Mouse (Mus musculus): Measurements from ENCODE around the gene Hs3st6. TPM values are rescaled to one million over a fixed set of nuclear protein-coding genes. Genes with fewer than 3 reads are reported as not detected.

Gene Hs3st6
- total RNA-seq, 1 experiment from 2014 or later, result not detected

GRCm38 (mm10) chr17:24724184-24724583 lies 28.6 kb upstream of the Hs3st6 start, which contains the start of gene Ndufb10:
TSS of gene Ndufb10 (minus strand) at chr17:24724478.
- ATAC-seq (replicated peaks in 1 of 2; ENCODE audit: insufficient read depth in 1 of 2, low FRiP score in 2 of 2, low TSS enrichment in 1 of 2, low read depth in 1 of 2, poor library complexity in 2 of 2, severe bottlenecking in 2 of 2), result peak; percentile 75 to 76

GRCm38 (mm10) chr17:24725637-24726390 lies 27.0 kb upstream of the Hs3st6 start:
- ATAC-seq (replicated peaks in 1 of 2; ENCODE audit: insufficient read depth in 1 of 2, low FRiP score in 2 of 2, low TSS enrichment in 1 of 2, low read depth in 1 of 2, poor library complexity in 2 of 2, severe bottlenecking in 2 of 2), result no peak

DNA sequence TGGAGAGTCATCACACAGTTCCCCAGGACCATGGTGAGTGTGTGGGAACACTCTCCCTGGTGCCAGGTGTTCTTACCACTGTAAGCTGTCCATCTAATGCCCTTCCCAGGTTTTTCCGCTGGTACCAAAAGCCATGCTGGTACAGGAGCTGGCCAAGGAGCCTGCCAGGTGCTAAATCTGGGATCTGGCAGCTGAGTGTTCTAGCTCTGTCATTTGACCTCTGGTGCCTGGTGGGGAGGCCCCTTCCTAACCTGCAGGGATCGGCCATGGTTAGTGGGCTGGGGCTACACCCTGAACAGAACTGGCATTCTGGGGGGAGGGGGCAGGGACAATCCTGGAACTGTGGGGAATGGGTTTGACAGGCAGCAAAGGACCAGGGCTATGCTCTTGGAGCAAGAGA lies 25.2 kb upstream of the Hs3st6 start, which contains the start of gene Rpl3l:
Gene Rpl3l (plus strand): TSS at position 203 of the 400 bp plus-strand sequence.
- ATAC-seq (replicated peaks in 1 of 2; ENCODE audit: insufficient read depth in 1 of 2, low FRiP score in 2 of 2, low TSS enrichment in 1 of 2, low read depth in 1 of 2, poor library complexity in 2 of 2, severe bottlenecking in 2 of 2), result no peak

DNA sequence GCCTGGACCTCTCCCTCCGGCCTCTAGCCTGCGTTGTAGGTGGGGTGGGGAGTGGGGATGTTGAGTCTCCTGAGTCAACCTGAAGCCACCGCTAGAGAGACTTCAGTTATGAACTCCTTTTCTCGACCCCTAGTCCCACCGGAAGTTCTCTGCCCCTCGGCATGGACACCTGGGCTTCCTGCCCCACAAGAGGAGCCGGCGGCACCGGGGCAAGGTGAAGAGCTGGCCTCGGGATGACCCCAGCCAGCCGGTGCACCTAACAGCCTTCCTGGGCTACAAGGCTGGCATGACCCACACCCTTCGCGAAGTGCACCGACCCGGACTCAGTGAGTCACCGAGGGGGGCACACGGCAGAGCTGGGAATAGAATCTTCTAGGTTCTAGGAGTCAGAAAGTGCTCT lies 24.6 kb upstream of the Hs3st6 start:
- no peak for ATAC-seq (replicated peaks in 1 of 2; ENCODE audit: insufficient read depth in 1 of 2, low FRiP score in 2 of 2, low TSS enrichment in 1 of 2, low read depth in 1 of 2, poor library complexity in 2 of 2, severe bottlenecking in 2 of 2)

DNA sequence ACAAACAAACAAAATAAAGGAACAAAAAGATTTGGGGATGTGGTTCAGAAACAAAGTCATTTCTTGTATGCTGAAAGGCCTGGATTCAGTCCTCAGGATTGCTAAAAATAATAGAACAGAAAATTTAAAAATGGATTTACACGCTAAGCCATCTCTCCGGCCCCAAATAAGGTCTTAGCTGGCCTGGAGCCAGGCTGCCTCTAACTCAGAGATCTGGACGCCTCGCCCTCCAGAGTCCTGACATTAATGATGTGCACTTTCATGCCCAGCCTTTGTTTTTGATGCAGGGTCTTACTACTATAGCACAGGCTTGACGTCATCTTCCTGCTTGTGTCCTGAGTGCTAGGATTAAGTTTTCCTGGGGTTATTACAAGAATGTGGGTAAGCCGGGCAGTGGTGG lies 23.7 kb upstream of the Hs3st6 start:
- no peak for ATAC-seq (replicated peaks in 1 of 2; ENCODE audit: insufficient read depth in 1 of 2, low FRiP score in 2 of 2, low TSS enrichment in 1 of 2, low read depth in 1 of 2, poor library complexity in 2 of 2, severe bottlenecking in 2 of 2)

- no peak for ATAC-seq (replicated peaks in 1 of 2; ENCODE audit: insufficient read depth in 1 of 2, low FRiP score in 2 of 2, low TSS enrichment in 1 of 2, low read depth in 1 of 2, poor library complexity in 2 of 2, severe bottlenecking in 2 of 2)
Observed at GRCm38 (mm10) chr17:24730787-24731186, 22.0 kb upstream of the Hs3st6 start.

DNA sequence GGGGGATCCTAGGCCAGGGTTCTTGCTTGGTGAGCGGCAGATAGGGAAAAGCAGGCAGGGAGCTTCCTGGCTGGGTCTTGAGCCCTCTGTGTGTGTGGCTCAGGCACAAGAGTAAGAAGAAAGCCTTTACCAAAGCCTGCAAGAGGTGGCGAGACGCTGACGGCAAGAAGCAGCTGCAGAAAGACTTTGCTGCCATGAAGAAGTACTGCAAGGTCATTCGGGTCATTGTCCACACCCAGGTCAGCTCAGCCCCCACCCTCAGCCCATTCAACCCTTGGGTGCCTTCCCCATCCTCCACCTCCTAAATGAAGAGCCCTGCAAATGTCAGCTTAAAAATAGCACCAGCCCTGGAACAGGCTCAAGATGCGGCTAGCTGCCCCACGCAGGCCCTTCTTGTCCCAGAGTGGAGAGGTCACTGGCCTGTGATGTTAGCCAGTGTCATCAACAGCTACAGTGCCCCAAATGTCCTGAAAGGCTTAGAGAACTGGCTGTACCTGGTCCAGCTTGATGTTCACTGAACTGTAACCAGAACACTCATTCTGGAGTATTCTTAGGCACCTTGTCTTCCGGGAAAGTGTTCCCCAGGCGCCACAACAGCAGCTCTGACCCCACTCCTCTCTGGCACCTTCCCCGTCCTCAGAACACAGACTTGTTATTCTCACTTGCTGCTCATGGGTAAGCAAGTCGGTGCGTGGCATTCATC lies 20.4 kb upstream of the Hs3st6 start:
- ATAC-seq (replicated peaks in 1 of 2; ENCODE audit: insufficient read depth in 1 of 2, low FRiP score in 2 of 2, low TSS enrichment in 1 of 2, low read depth in 1 of 2, poor library complexity in 2 of 2, severe bottlenecking in 2 of 2), result no peak

- ATAC-seq (replicated peaks in 1 of 2; ENCODE audit: insufficient read depth in 1 of 2, low FRiP score in 2 of 2, low TSS enrichment in 1 of 2, low read depth in 1 of 2, poor library complexity in 2 of 2, severe bottlenecking in 2 of 2), result no peak
Observed at GRCm38 (mm10) chr17:24733434-24734050, 19.2 kb upstream of the Hs3st6 start.

DNA sequence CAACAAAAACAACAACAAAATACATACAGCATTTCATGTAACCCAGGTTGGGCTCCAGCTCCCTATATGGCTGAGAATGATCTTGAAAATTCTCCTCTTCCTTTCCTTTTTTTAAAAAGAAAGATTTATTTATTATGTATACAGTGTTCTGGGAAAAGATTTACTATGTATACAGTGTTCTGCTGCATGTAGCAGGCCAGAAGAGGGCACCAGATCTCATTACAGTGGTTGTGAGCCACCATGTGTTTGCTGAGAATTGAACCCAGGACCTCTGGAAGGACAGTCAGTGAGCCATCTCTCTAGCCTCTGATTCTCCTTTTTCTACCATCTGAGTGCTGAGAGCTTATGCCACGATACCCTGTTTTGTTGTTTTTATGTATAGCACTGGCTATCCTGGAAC lies 18.3 kb upstream of the Hs3st6 start:
- no peak for ATAC-seq (replicated peaks in 1 of 2; ENCODE audit: insufficient read depth in 1 of 2, low FRiP score in 2 of 2, low TSS enrichment in 1 of 2, low read depth in 1 of 2, poor library complexity in 2 of 2, severe bottlenecking in 2 of 2)

GRCm38 (mm10) chr17:24735446-24735845 lies 17.3 kb upstream of the Hs3st6 start:
- ATAC-seq (replicated peaks in 1 of 2; ENCODE audit: insufficient read depth in 1 of 2, low FRiP score in 2 of 2, low TSS enrichment in 1 of 2, low read depth in 1 of 2, poor library complexity in 2 of 2, severe bottlenecking in 2 of 2), result no peak

DNA sequence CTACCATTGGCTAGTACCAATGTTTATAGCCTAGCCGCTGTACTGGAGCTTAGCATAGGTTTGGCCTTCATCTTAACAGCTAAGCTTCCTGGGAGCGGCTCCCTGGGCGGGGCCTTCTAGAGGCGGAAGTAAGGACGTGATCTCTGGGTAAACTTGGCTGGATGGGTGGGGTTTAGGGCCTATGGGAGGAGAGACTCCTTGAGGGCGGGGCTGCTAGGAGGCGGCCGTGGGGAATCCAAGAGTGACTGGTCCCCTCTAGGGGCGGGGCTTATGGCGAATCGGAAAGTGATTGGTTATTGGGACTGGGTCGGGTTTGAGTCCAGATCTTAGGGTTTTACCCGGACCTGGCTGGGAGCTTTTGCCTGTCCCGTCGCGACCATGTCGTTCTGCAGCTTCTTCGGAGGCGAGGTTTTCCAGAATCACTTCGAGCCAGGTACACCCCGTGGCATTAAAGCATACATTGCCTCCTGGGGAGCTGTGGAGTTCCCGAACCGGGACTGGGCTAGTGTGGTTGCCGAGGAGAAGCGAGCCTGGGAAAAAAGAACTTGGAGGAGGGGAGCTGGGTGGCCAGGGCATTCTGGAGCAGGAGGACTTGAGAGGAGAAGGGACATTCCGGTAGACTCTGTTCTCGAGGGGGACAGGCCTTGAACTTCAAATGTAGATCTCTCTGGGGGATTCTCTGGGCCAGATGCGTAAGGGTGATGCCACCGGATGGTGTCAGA lies 16.3 kb upstream of the Hs3st6 start, which contains the start of gene Msrb1:
Gene Msrb1 (plus strand): TSS at position 313 of the 722 bp plus-strand sequence.
- peak; percentile 94 to 97 for ATAC-seq (replicated peaks in 1 of 2; ENCODE audit: insufficient read depth in 1 of 2, low FRiP score in 2 of 2, low TSS enrichment in 1 of 2, low read depth in 1 of 2, poor library complexity in 2 of 2, severe bottlenecking in 2 of 2)

- peak in 1 of 2 experiments; percentile 23; a peak in 1 of 4 replicates for ATAC-seq (replicated peaks in 1 of 2; ENCODE audit: insufficient read depth in 1 of 2, low FRiP score in 2 of 2, low TSS enrichment in 1 of 2, low read depth in 1 of 2, poor library complexity in 2 of 2, severe bottlenecking in 2 of 2)
Observed at GRCm38 (mm10) chr17:24737135-24737810, 15.5 kb upstream of the Hs3st6 start.

DNA sequence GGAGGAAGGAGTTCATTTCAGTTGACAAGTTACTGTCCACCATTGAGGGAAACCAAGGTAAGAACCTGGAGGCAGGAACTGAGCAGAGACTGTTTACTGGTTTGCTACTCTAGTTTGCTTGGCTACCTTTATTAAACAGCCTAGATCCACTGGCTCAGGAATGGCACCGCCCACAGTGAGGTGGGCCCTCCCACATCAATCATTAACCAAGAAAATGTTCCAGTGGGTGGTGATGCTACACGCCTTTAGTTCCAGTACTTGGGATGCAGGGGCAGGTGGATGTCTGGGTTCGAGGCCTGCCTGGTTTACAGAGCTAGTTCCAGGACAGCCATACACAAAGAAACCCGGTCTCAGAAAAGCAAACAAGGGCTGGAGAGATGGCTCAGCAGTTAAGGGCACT lies 14.6 kb upstream of the Hs3st6 start:
- ATAC-seq (replicated peaks in 1 of 2; ENCODE audit: insufficient read depth in 1 of 2, low FRiP score in 2 of 2, low TSS enrichment in 1 of 2, low read depth in 1 of 2, poor library complexity in 2 of 2, severe bottlenecking in 2 of 2), result no peak

GRCm38 (mm10) chr17:24739926-24740325 lies 12.9 kb upstream of the Hs3st6 start:
- ATAC-seq (replicated peaks in 1 of 2; ENCODE audit: insufficient read depth in 1 of 2, low FRiP score in 2 of 2, low TSS enrichment in 1 of 2, low read depth in 1 of 2, poor library complexity in 2 of 2, severe bottlenecking in 2 of 2), result no peak

- ATAC-seq (replicated peaks in 1 of 2; ENCODE audit: insufficient read depth in 1 of 2, low FRiP score in 2 of 2, low TSS enrichment in 1 of 2, low read depth in 1 of 2, poor library complexity in 2 of 2, severe bottlenecking in 2 of 2), result no peak
Observed at GRCm38 (mm10) chr17:24742307-24742706, 10.5 kb upstream of the Hs3st6 start.

DNA sequence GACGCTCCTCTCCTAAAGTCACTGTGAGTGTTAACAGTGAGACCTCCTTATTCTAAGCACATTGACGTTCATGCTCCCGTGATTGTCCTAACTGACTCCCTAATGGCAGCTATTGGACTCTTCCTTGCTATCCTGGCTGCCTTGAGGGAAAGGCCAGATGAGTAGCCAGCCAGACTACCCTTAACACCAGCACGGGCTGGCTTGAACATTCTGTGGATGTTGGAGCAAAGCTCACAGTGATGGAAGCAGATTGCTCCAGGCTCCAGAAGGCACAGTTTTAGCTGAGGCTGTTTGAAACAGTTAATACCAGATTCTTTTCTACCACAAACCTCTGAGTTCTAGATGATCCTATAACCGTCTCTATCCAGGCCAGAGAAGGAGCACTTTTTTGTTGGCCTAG lies 8.9 kb upstream of the Hs3st6 start:
- ATAC-seq (replicated peaks in 1 of 2; ENCODE audit: insufficient read depth in 1 of 2, low FRiP score in 2 of 2, low TSS enrichment in 1 of 2, low read depth in 1 of 2, poor library complexity in 2 of 2, severe bottlenecking in 2 of 2), result no peak

DNA sequence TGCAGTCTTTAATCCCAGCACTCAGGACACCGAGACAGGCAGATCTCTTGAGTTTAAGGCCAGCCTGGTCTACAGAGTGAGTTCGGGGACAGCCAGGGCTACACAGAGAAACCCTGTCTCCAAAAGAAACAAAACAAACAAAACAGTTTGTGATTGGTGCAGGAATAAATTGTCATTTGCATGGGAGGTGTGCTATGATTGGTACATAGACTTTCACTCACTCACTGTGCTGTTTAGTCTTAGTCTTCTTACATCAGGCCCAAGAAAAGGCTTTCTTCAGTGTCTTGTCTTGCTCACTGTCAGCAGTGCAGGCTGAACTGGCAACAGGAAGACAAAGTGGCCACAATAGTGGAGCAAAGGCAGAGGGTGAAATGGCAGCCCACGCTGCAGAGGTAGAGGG lies 8.4 kb upstream of the Hs3st6 start:
- no peak for ATAC-seq (replicated peaks in 1 of 2; ENCODE audit: insufficient read depth in 1 of 2, low FRiP score in 2 of 2, low TSS enrichment in 1 of 2, low read depth in 1 of 2, poor library complexity in 2 of 2, severe bottlenecking in 2 of 2)
